Mouse (Mus musculus): ENCODE data around the gene Diaph2.

DNA sequence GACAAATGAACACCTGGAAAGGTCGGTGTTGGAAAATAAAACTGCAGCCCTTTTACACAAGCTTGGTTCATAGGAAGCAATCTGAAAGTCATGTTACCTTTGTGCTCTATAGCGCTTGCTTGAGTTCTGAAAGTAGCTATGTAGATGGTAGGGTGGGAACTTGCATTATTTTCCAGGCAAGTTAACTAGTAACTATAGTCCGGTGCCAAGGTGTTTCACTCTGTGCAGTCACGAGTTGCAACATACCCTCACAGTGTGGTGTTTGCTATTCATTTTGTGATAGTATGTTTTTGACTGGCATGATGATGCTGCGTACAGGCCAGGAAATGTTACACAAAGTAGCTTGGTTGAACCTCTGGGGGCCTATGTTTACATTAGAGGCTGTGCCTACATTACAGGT, 34.5 kb downstream of the Diaph2 start:
- TF ChIP-seq CTCF (IDR thresholded peaks at IDR 0.05; ENCODE audit: control insufficient read depth, insufficient read depth, insufficient read length) (no peak), USF1 (IDR thresholded peaks at IDR 0.05; ENCODE audit: low read depth) (no peak), MAX (IDR thresholded peaks at IDR 0.05) (no peak), CEBPB (IDR thresholded peaks at IDR 0.05; ENCODE audit: low read depth) (no peak), MYOD1 (IDR thresholded peaks at IDR 0.05; ENCODE audit: control insufficient read depth, insufficient read length, low read depth) (no peak), MYOG (IDR thresholded peaks at IDR 0.05; ENCODE audit: control insufficient read depth, extremely low read depth, insufficient read length) (no peak), FOSL1 (IDR thresholded peaks at IDR 0.05; ENCODE audit: insufficient read depth, low read length, poor library complexity, severe bottlenecking) (no peak)
